Mouse (Mus musculus) cerebellum, postnatal 25 days (tissue): Measurements from ENCODE around the gene Gadd45b.

Experiments used
- DNase-seq, 2 experiments: peaks; one replicate each; pipeline ENCODE4 v3.0.0; 2021; ENCODE audit warnings: mixed read lengths in 2 of 2

The Gadd45b gene

DNA sequence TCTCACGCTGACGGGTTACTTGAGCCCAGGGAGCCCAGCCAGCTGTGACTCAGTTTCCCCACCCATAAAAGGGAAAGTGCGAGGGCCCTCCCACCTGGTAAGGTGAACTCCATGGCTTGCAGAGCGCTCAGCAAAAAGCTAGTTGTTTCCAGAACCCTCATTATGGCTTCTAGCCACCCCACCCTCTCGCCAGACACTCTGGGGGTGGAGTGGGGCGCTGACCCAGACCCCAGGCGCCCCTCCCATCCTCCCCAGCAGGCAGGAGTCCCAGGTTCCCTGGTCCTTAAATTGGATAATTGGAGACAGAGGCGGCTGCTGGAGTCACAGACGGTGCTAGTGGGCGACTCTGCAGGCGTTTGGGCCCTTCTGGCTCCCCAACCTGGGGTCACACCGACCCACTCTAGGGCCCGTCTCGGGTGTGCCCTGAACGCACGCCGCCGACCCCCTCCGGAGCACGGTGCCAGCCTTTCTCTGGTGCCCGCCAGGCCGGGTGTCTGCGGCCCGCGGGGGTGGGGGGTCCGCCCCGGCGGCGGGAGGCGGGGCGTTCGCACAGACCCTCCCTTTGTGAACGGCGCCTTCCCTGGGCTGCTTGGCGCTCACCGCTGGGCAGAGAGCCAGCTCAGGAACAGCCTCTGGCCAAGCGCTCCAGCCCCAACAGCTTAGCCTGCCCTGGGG, 6.4 kb downstream of the Gadd45b start:
- DNase-seq: peak; percentile 73 to 83

DNA sequence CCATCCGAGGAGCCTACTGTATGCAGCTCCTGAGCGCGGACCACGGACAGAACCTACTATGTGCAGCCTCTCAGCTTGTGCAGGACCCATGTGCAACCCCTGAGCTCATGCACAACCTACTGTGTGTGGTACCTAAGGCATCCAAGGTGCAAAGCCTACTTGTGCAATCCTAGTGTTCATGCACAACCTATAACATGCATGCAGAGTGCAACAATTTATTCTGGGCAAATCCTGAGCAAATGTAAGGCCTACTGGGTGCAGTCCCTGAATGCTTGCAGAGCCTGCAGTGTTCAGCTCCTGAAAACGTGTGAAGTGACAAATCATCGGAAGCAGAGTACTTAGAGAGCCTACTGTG, 6.9 kb downstream of the Gadd45b start:
- no peak for DNase-seq

DNA sequence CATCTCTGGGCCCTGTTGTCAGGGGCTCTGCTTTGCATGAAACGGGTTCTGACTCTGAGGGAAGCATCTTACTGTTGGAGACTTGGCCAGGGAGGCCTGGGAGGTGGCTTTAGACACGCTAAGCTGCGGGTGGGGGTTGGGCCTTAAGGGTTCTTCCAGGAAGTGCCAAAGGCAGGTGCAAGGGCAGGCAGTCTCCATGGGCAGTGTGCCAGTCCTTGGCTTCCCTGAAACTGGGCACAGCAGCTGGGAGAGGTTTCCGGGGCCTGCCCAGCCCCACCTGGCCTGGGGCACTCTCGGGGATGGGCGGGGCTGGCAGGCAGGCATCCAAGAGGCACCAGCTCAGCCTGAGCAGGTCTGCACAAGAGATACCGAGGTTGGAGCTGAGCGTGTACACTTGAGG, 7.8 kb downstream of the Gadd45b start:
- peak; percentile 39 to 64 for DNase-seq

- DNase-seq: peak in 1 of 2 experiments; percentile 41
These were observed 9.1 kb downstream of the Gadd45b start for GRCm38 (mm10) chr10:80938831-80939550.

DNA sequence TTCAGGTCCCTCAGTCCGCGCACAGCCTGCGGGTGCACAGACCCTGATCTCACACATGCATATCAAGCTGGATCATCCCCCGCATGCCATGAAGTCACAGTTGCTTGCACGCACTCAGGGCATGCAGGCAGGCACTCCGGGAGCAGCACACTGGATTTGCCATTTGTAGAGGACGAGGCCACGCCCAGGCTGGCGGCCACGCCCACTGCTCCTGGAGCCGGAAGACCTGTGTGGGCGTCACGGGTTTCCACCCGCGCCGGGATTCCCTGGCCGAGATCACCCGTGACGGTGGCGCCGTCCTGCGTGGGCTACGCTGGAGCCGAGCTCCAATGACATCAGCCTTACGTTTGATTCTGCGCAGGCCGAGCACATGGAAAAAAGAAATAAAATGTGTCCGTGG, 9.8 kb downstream of the Gadd45b start:
- DNase-seq: peak; percentile 78 to 87

DNA sequence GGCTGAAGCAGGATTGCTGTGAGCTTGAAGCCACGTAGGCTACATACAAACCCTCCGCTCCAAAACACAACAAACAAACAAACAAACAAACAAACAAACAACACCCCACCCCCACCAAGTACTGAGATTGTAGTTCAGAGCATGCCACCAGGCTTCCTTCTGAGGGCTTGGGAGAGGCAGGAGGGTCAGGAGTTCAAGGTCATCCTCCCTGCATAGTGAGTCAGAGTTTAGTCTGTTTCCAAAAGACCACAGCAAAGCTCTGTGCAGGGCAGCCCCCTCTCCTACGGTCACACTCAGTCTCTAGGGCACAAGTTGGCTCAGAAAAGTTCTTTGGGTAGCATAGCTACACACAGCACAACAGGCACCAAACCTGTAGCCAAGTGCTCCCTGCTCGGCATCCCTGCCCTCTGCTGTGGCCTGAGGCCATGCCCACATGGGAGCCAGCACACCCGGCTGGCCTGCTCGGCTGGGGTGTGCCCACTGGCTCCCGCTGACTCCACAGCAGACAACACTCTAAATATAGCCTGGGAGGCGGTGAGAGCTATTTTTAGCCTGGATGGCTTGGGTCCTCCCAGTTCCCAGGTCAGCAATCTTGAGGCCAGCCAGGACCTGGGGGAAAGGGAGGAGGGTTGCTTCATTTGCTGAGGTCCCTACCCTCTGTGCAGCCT, 10.6 kb downstream of the Gadd45b start:
- peak; percentile 46 to 58 for DNase-seq

DNA sequence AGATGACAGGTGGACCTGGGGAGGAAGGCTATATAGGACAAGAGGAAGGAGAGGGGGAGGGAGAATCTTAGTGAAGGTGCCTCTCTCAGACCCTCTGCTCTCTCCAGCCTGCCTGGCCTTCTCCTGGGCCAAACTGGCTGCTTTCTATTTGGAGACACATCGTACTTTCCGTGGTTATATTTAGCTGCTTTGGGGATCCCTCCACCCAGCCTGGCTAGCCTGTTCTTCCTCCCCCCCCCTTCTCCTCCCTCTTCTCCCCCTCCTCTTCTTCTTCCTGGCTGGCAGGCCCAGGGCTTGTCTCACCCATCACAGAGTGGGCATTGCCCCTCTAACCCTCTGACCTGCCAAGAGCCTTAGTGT, 11.1 kb downstream of the Gadd45b start:
- no peak for DNase-seq

DNA sequence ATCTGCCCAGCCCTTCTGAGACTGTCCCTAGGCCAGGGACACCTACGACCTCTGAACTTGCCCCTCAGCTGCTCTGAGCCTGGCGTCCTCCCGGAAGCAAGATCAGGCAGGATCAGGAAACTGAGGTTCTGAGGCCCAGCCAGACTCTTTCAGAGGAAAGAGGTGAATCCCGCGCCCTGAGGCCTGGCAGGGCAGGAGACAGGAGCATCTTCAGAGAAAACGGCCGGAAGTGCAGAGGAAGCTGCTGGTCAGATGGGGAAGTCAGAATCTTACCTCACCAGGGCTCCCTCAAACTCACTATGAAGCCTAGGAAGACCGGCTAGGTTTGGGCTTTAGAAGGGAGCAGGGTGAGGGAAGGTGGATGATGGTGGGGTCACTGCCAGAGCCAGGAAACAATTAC, 13.0 kb downstream of the Gadd45b start:
- DNase-seq: no peak

DNA sequence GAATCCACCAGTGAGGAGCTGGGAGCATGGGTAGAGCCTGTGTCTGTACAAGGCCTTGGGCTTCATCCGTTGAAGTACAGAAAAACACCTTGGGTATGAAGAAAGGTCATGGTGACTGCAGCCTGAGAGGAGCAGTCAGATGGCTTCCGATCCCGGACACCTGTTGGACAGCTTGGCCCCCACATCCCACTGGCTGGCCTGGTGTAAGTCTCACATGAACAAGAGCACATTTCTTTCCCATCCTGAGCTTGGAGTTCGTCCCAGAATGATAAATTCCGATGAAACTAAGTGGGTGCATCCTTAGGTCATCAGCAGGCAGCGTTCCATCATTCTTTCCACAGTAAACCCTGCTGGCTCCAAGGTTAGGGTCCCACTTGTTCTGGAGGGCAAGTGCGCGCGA, 13.8 kb downstream of the Gadd45b start:
- no peak for DNase-seq

GRCm38 (mm10) chr10:80944231-80944630, 14.4 kb downstream of the Gadd45b start:
- no peak for DNase-seq

DNA sequence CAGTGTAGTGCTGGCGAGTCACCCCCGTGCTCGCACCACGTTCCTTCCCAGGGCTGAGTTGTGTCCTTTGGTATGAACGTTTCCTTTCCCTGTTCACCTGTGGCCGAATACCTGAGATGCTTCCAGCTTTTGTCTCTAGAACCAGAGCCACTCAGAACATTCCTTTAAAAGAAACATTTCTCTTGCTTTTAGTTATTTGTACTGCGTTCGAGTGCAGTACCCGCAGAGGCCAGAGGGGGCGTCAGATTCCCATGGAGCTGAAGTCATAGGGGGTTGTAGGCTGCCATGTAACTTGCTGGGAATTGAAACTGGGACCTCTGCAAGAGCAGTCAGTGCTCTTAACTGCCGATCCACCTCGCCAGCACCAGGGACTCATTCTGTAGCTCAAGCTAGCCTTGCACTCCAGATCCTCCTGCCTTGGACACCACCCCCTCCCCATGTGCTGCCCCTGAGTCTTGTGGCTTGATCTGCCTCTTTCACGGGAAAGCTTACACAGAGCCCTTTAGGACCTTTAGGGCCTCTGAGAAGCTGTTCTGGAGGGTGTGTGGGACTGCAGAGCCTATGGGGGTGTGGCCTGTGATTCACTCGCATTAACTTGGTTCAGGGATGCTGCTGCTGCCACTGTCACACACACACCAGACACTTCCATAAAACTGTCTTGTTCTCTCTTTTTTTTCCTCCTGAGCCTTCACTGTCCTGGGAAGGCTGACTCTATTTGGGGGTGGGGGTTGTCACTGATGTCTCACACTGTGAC, 17.0 kb downstream of the Gadd45b start:
- no peak for DNase-seq

DNA sequence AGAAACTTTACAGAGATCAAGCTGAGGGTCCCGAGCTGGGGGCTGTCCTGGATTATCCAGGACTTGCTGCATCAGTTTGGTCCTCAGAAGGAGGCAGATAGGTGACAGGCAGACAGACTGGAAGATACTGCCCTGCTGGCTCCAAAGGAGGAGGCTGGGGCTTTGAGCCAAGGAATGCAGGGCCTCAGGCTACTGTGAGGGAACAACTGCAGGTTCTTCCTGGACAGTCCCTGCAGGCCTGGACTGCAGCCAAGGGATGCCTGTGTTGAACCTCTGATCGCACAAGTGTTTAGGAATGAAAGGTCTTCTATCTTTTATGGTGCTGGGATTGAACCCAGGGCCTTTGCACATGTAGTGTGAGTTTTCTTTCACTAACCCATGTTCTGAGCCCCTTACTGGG, 17.9 kb downstream of the Gadd45b start:
- peak; percentile 43 to 66 for DNase-seq

- DNase-seq: no peak
These were observed 18.7 kb downstream of the Gadd45b start for GRCm38 (mm10) chr10:80948570-80948969.

GRCm38 (mm10) chr10:80949081-80949480, 19.2 kb downstream of the Gadd45b start:
- no peak for DNase-seq

DNA sequence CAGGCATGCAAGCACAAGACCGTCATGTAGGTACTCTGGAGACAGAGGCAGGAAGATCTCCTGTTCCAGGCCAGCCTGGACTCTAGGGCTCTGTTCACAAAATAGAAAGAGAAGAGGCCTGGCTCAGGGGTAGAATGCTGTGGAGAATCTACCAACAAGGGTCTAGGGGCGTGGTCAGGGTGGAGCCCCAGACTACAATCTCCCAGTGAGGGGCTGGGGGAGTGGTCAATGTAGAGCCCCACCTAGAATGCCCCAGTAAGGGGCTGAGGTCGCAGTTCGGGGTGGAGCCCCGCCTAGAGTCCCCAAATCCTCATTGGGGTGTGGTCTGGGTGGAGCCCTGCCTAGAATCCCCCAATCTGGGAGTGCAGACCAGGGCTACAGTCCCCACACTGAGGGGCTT, 20.4 kb downstream of the Gadd45b start:
- DNase-seq: no peak

DNA sequence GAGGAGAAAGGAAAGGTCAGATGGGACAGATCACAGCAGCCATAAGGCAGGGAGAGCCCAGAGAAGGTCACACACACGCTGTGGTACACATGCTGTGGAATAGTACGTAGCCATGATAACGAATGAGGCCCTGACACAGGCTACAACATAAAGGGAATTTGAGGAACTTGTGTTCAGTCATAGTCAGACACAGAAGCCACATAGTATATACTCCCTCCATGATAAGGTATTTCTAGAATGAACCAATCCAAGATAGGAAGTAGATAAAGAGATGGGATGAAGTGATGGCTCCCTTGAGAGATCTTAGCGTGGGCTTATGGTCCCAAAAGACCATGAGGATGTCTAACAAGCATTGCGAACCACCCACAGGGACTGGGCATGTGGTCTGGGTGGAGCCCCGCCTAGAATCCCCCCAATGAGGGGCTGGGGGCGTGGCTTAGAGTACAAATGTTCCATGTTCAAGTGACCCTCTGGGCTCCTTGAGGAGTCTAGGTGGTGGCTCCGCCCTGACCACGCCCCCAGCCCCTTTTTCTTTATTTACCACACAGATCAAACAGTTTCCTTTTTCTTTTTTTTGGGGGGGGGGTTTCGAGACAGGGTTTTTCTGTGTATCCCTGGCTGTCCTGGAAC, 22.0 kb downstream of the Gadd45b start:
- DNase-seq: no peak

- DNase-seq: no peak
These were observed 22.6 kb downstream of the Gadd45b start for GRCm38 (mm10) chr10:80952449-80952848.

GRCm38 (mm10) chr10:80954415-80954814, 24.5 kb downstream of the Gadd45b start:
- DNase-seq: no peak

GRCm38 (mm10) chr10:80954843-80955242, 25.0 kb downstream of the Gadd45b start:
- peak; percentile 45 to 55 for DNase-seq

GRCm38 (mm10) chr10:80955536-80955935, 25.7 kb downstream of the Gadd45b start:
- DNase-seq: peak; percentile 79 to 85

GRCm38 (mm10) chr10:80956385-80956784, 26.5 kb downstream of the Gadd45b start:
- DNase-seq: no peak

DNA sequence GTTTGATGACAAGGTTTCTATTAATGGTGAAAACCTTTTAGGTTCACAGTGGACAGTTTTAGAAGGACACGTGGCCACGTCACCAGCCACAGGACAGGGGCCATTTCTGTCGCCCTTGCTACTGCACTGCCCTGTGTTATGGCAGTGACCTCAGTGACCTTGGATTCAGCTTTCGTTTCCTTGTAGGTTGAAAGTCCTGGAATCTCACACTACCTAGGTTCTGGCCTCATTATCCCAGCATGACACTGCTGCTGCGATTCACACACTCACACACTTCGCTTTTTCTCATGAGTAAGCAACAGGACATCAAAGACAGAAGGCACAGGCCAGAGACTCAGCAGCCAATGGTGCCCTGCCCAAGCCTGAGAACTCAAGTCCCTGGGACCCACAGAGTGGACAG, 27.0 kb downstream of the Gadd45b start:
- DNase-seq: no peak

DNA sequence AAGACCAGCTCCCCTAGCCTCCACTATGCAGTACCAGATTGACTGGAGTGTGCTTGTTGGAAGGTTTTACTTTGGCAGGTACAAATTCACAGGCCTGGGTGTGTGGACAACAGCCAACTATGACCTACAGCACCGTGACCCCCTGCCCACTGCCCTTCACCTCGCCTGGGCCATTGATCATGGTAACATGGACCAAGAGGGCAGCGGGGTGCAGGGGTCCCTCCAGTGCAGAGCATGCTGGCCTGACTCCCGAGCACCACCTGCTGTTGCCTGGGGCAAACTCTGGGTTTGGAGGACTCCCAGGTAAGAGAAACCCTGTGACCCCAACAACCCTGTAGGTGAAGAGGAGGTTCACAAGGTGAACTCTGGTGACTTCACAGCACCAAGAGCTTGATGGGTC, 27.9 kb downstream of the Gadd45b start:
- no peak for DNase-seq
